Mouse (Mus musculus): ENCODE results near the gene 4930564D02Rik. TPM values are rescaled to one million over a fixed set of nuclear protein-coding genes. Genes with fewer than 3 reads are reported as not detected.
A peak's percentile ranks its signal among the peaks of the same experiment; 100 is the strongest.

Gene 4930564D02Rik
- polyA plus RNA-seq, 1 experiment, result not detected

DNA sequence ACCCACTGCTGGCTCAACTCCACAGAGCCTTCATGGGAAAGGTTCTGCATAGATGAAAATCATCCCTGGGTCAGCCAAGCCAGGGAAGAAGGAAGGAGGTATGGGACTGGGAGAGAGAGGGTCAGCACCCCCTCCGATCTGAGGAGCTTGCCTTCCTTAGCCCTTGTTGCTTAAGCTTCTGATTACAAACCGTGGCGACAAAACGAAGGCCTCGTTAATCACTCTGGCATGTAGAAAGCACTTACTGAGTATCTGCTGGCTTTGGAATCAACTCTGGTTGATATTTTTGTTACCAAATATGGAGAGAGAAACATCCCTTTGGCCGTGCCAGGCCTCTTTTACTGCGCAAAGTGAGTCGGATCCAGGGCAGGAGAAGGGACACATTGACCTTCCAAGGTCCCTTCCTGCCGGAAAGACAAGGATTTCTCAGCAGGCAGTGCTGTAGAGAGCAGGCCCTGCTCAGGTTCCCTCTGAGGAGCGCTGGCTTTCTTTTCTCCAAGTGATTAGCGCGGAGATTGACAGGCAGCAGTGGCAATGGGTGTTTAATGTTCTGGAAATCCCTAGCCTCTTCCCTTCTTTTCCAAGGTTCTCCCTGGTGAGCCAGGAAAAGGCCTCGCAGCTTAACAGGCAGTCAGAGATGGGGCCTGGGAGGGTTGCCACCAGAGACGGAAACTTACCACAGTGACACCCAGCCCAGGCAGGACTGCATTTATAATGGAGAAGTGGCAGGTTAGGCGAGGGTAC, 33.1 kb downstream of the 4930564D02Rik start:
- 74% methylated on average over 15 of the region's 15 CpGs for WGBS
- H3K4me3 ChIP-seq (replicated peaks; ENCODE audit: control insufficient read depth, low read depth, low read length), result no peak overlapping the region
- H3K4me1 ChIP-seq (ENCODE audit: control insufficient read depth, insufficient read depth, low read length), result no peaks in the 10 kb centered on the region
- H3K27ac ChIP-seq (ENCODE audit: control insufficient read depth, insufficient read depth, low read depth, low read length, poor library complexity), result no peak overlapping the region
- TF ChIP-seq CTCF (IDR thresholded peaks at IDR 0.05; ENCODE audit: control insufficient read depth, insufficient read depth, low read length) (no peak), POLR2A (IDR thresholded peaks at IDR 0.05; ENCODE audit: borderline replicate concordance, control insufficient read depth, low read depth, low read length) (no peak)

DNA sequence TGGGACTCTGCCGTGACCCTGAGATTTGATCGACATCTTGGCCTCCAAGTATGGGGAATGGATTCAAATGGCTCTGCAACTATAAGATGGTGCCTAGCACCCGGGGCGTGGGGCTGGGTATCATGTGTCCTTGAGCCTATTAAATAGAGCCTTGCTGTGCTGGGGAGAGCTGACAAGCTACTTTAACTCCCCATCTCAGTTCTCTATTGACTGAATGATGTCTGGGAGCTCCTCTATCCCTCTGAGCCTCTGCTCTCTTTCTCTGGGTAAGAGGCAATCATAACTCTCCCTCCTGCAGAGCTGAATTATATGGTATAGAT, 33.6 kb downstream of the 4930564D02Rik start:
- no peaks in the 10 kb centered on the region for H3K4me1 ChIP-seq (ENCODE audit: control insufficient read depth, insufficient read depth, low read length)
- H3K4me3 ChIP-seq (replicated peaks; ENCODE audit: control insufficient read depth, low read depth, low read length), result no peak overlapping the region
- H3K27ac ChIP-seq (ENCODE audit: control insufficient read depth, insufficient read depth, low read depth, low read length, poor library complexity), result no peak overlapping the region
- 75% methylated on average over 4 of the region's 4 CpGs for WGBS
- TF ChIP-seq POLR2A (IDR thresholded peaks at IDR 0.05; ENCODE audit: borderline replicate concordance, control insufficient read depth, low read depth, low read length) (no peak), CTCF (IDR thresholded peaks at IDR 0.05; ENCODE audit: control insufficient read depth, insufficient read depth, low read length) (no peak)

DNA sequence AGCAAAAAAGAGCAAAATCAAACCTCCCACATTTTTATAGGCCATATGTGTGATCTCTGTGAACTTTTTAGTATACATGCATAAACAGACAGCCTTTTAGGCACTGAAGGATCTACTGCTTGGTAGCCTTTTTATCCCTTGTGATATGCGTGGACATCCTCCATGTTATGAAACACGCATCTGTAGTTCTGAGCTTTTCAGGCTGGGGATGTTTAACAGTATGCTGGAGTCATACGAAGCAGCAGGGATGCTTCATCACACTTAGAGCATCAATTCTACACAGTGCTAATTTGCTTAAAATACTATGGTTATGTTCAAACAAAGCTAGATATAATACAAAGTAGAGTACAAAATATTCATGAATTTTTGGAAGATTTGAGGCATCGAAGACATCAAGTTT, 39.2 kb downstream of the 4930564D02Rik start:
- no peak overlapping the region for H3K4me3 ChIP-seq (replicated peaks; ENCODE audit: control insufficient read depth, low read depth, low read length)
- 81% methylated on average over 4 of the region's 4 CpGs for WGBS
- no peak for TF ChIP-seq POLR2A (IDR thresholded peaks at IDR 0.05; ENCODE audit: borderline replicate concordance, control insufficient read depth, low read depth, low read length)
- TF ChIP-seq CTCF (IDR thresholded peaks at IDR 0.05; ENCODE audit: control insufficient read depth, insufficient read depth, low read length), result no peak
- H3K27ac ChIP-seq (ENCODE audit: control insufficient read depth, insufficient read depth, low read depth, low read length, poor library complexity), result no peak overlapping the region
- no peaks in the 10 kb centered on the region for H3K4me1 ChIP-seq (ENCODE audit: control insufficient read depth, insufficient read depth, low read length)

DNA sequence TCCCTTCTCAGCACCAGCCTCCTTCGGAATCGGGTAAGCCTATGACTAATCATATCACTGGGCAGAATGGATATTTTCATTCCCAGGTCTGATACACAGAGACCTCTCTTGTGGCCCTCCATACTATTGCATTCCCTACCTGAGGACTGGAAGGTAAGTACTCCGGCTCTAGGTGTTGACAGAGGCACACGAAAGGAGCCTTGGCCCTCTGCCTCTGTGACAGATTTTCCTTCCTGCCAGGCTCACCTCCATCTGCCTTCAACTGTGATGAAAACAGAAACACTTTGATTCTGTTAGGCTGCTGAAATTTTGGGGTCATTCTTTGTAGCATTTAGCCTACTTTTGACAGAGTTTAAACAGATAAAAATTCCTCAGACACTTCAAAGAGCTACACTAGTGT, 47.2 kb downstream of the 4930564D02Rik start:
- no peaks in the 10 kb centered on the region for H3K4me1 ChIP-seq (ENCODE audit: control insufficient read depth, insufficient read depth, low read length)
- 81% methylated on average over 4 of the region's 4 CpGs for WGBS
- H3K4me3 ChIP-seq (replicated peaks; ENCODE audit: control insufficient read depth, low read depth, low read length), result no peak overlapping the region
- no peak overlapping the region for H3K27ac ChIP-seq (ENCODE audit: control insufficient read depth, insufficient read depth, low read depth, low read length, poor library complexity)
- no peak for TF ChIP-seq CTCF (IDR thresholded peaks at IDR 0.05; ENCODE audit: control insufficient read depth, insufficient read depth, low read length)
- no peak for TF ChIP-seq POLR2A (IDR thresholded peaks at IDR 0.05; ENCODE audit: borderline replicate concordance, control insufficient read depth, low read depth, low read length)

DNA sequence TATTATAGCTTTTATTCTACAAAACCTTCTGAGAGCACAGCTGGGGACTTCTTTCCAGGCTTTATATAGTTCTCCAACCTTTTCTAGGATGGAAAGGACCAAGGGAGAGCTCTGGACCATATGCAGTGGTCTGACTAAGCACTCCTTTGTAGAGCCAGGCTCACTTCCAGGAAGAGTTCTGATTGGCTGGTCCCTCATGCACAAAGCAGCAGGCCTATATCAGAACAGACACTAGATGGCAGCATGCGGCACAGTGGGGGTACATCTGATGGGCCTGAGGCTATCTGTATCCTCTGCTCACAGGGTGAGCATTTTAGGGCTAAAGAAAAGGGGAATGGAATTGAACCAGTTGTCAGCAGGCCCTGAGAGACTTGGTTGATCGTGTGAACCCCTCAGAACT, 47.6 kb downstream of the 4930564D02Rik start:
- no peaks in the 10 kb centered on the region for H3K4me1 ChIP-seq (ENCODE audit: control insufficient read depth, insufficient read depth, low read length)
- H3K27ac ChIP-seq (ENCODE audit: control insufficient read depth, insufficient read depth, low read depth, low read length, poor library complexity), result no peak overlapping the region
- TF ChIP-seq CTCF (IDR thresholded peaks at IDR 0.05; ENCODE audit: control insufficient read depth, insufficient read depth, low read length) (peak; percentile 68), POLR2A (IDR thresholded peaks at IDR 0.05; ENCODE audit: borderline replicate concordance, control insufficient read depth, low read depth, low read length) (no peak)
- 26% methylated on average over 2 of the region's 2 CpGs for WGBS
- no peak overlapping the region for H3K4me3 ChIP-seq (replicated peaks; ENCODE audit: control insufficient read depth, low read depth, low read length)

DNA sequence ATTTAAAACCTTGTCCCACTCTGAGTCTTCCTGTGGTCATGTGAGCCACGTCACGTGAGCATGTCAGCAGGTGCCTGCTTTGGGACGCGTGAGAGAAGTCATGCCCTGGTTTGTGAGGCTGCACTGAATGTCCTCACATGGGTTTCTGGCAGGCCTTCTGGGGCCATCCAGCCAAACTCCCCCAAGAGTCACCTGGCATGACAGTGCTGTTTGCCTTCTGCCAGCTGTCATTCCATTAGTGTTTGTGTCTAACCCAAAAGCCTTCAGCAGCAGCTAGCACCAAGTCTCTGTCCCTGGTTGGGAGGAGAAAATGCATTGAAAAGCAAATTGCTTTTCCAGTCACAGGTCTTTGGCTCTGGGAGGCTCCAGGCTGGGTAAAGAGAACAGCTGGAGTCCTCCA, 50.0 kb downstream of the 4930564D02Rik start:
- Histone ChIP-seq H3K4me3 (replicated peaks; ENCODE audit: control insufficient read depth, low read depth, low read length) (no peak overlapping the region), H3K4me1 (ENCODE audit: control insufficient read depth, insufficient read depth, low read length) (no peaks in the 10 kb centered on the region; the same call in 1 of the 2 replicates), H3K27ac (ENCODE audit: control insufficient read depth, insufficient read depth, low read depth, low read length, poor library complexity) (no peak overlapping the region)
- no peak for TF ChIP-seq POLR2A (IDR thresholded peaks at IDR 0.05; ENCODE audit: borderline replicate concordance, control insufficient read depth, low read depth, low read length)
- TF ChIP-seq CTCF (IDR thresholded peaks at IDR 0.05; ENCODE audit: control insufficient read depth, insufficient read depth, low read length), result no peak
- 86% methylated on average over 4 of the region's 4 CpGs for WGBS

DNA sequence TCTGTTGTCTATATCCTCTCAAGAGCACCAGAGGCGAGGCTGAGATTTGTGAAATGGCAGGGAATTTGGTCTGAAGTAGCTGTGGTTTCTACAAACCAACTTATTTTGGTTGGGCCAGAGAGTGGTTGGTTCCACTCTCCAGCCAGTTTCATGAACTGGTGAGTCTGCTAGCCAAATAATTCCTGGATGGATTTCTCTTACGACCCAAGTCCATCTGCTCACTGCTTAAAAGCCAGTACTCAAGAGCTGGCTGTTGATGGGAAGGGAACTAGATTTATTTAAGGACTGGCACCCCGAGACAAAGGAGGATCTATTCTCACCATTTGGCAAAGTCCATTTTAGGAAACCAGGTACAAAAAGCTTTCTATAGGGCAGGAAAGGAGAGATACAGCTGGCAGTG, 57.1 kb downstream of the 4930564D02Rik start:
- no peaks in the 10 kb centered on the region; the same call in 1 of the 2 replicates for H3K4me1 ChIP-seq (ENCODE audit: control insufficient read depth, insufficient read depth, low read length)
- 67% methylated on average over 3 of the region's 3 CpGs for WGBS
- TF ChIP-seq CTCF (IDR thresholded peaks at IDR 0.05; ENCODE audit: control insufficient read depth, insufficient read depth, low read length) (no peak), POLR2A (IDR thresholded peaks at IDR 0.05; ENCODE audit: borderline replicate concordance, control insufficient read depth, low read depth, low read length) (no peak)
- H3K4me3 ChIP-seq (replicated peaks; ENCODE audit: control insufficient read depth, low read depth, low read length), result no peak overlapping the region
- no peak overlapping the region for H3K27ac ChIP-seq (ENCODE audit: control insufficient read depth, insufficient read depth, low read depth, low read length, poor library complexity)

DNA sequence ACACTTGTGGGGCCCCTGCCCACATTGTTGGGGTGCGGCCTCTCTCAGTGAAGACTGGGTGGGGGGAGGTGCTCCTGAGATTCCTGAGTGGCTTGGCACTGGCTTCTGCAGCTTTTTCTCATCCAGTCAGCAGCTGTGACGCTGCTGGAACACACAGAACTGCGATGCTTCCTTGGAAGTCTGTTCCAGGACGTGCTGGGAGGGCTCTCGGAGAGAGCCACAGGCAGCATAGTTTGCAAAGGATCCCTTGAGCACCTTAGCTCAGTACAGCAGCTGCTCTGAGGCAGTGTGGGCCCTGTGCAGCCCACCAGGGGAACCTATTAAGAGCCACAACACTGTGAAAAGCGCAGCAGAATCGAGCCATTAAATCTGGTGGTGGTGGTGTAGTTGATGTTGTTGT, 61.2 kb downstream of the 4930564D02Rik start:
- H3K4me1 ChIP-seq (ENCODE audit: control insufficient read depth, insufficient read depth, low read length), result peaks cover 1% of the 10 kb centered on the region; the same call in 1 of the 2 replicates
- TF ChIP-seq CTCF (IDR thresholded peaks at IDR 0.05; ENCODE audit: control insufficient read depth, insufficient read depth, low read length), result no peak
- no peak for TF ChIP-seq POLR2A (IDR thresholded peaks at IDR 0.05; ENCODE audit: borderline replicate concordance, control insufficient read depth, low read depth, low read length)
- no peak overlapping the region for H3K4me3 ChIP-seq (replicated peaks; ENCODE audit: control insufficient read depth, low read depth, low read length)
- 77% methylated on average over 7 of the region's 7 CpGs for WGBS
- no peak overlapping the region for H3K27ac ChIP-seq (ENCODE audit: control insufficient read depth, insufficient read depth, low read depth, low read length, poor library complexity)

Other genes with a start within 250 kb of the 4930564D02Rik start
- gene Mov10, start 248.3 kb upstream of the 4930564D02Rik start, polyA plus RNA-seq (2011; ENCODE audit: insufficient read depth, insufficient read length, low replicate concordance, missing spikeins), result 7.5 and 18.5 TPM in 2 replicates
- gene St7l, start 202.8 kb upstream of the 4930564D02Rik start, polyA plus RNA-seq (2011; ENCODE audit: insufficient read depth, insufficient read length, low replicate concordance, missing spikeins), result 3.4 and 14.7 TPM in 2 replicates
- 32.7 and 62.7 TPM in 2 replicates for gene Capza1, start 202.3 kb upstream of the 4930564D02Rik start, polyA plus RNA-seq (2011; ENCODE audit: insufficient read depth, insufficient read length, low replicate concordance, missing spikeins)
- not detected in 2 replicates for gene Wnt2b, start 104.9 kb upstream of the 4930564D02Rik start, polyA plus RNA-seq (2011; ENCODE audit: insufficient read depth, insufficient read length, low replicate concordance, missing spikeins)
- gene Cttnbp2nl, start 13.7 kb upstream of the 4930564D02Rik start, polyA plus RNA-seq (2011; ENCODE audit: insufficient read depth, insufficient read length, low replicate concordance, missing spikeins), result 4.3 and 5.8 TPM in 2 replicates

Measured in bone marrow, adult 2 months (tissue).